Mouse (Mus musculus) forebrain, embryonic 15.5 days (tissue): ENCODE results near the gene Hist1h2ab. TPM values are rescaled to one million over a fixed set of nuclear protein-coding genes. Genes with fewer than 3 reads are reported as not detected.
"Not testable (repeated sequence)": the region's sequence is repeated elsewhere in the genome, so short reads cannot be mapped to it uniquely, and the experiment has no call there.

Source experiments
- ATAC-seq: fragments of 200-750 bp; cut with Nextera tagmentation; replicated peaks from 2 replicates; pipeline ENCODE4 v1.8.0; 2017; ENCODE audit warnings: mild to moderate bottlenecking, moderate TSS enrichment, moderate library complexity
- H3K27ac ChIP-seq: fragments of 300-500 bp; sonication (generic); replicated peaks from 2 replicates; pipeline ENCODE4 v1.5.1; 2015; ENCODE audit warnings: mild to moderate bottlenecking, inconsistent platforms
- H3K27me3 ChIP-seq: fragments of 300-500 bp; sonication (generic); 2 replicates; pipeline ENCODE4 v1.6.1; 2015; ENCODE audit warnings: inconsistent platforms
- H3K36me3 ChIP-seq: fragments of 300-500 bp; sonication (generic); 2 replicates; pipeline ENCODE4 v1.6.1; 2015; ENCODE audit warnings: mild to moderate bottlenecking, inconsistent platforms
- H3K4me1 ChIP-seq: fragments of 300-500 bp; sonication (generic); 2 replicates; pipeline ENCODE4 v1.6.1; 2015; ENCODE audit warnings: inconsistent platforms
- H3K4me2 ChIP-seq: fragments of 300-500 bp; sonication (generic); replicated peaks from 2 replicates; pipeline ENCODE4 v1.6.1; 2015; ENCODE audit warnings: mild to moderate bottlenecking, inconsistent platforms
- H3K4me3 ChIP-seq: fragments of 300-500 bp; sonication (generic); 2 replicates; pipeline ENCODE4 v1.5.1; 2015; ENCODE audit warnings: mild to moderate bottlenecking, inconsistent platforms
- H3K9ac ChIP-seq: fragments of 300-500 bp; sonication (generic); replicated peaks from 2 replicates; pipeline ENCODE4 v1.6.1; 2015; ENCODE audit warnings: mild to moderate bottlenecking, inconsistent platforms
- H3K9me3 ChIP-seq: fragments of 300-500 bp; sonication (generic); 2 replicates; pipeline ENCODE4 v1.6.1; 2016; ENCODE audit warnings: inconsistent platforms
- WGBS: fragments of 180-500 bp; shearing (Covaris S2); methylation state at CpG from one replicate; pipeline ENCODE4 v1.1.7; 2015; ENCODE audit warnings: mixed read lengths; 5-methylcytosine and 5-hydroxymethylcytosine counted together
- microRNA-seq: library from miRNA; unstranded; fragments of <30 nt; microRNA quantifications from one replicate; pipeline ENCODE4, GENCODE M21; 2016
- polyA plus RNA-seq: library from polyadenylated mRNA; unstranded; fragments of >200 nt; fragmentation: Nextera tagmentation; extraction: Ambion mirVana; gene quantifications from 2 replicates; pipeline ENCODE4 v1.2.1, GENCODE M21; 2015

Gene Hist1h2ab
- polyA plus RNA-seq, 1 experiment from 2014 or later = 26.0 TPM

DNA sequence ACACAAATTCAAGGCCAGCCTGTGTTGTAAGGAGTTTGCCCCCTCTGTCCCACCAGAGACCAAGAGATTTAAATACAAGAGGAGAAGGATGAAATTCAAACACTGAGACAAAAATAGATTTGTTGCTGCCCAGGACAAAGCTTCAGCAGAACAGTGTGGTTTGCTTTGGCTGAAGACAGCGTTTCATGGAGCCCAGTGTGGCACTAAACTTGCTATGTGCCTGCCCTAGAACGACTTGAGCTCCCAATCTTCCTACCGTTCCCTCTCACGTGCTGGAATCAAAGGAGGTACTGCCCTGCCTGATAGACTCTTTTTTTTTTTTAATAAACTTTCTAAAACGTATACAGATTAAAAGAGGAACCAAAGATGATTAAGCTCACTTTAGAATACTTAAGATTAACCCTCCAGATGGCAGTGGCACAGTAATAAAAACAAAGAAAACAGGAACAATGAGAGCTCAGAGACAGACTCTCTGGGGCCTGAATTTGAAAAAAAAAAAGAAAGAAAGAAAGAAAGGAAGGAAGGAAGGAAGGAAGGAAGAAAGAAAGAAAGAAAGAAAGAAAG is 18.0 kb downstream of the Hist1h2ab start:
- no peaks in the 10 kb centered on the region for H3K9me3 ChIP-seq
- WGBS = 32% methylated on average over 5 of the region's 5 CpGs
- H3K36me3 ChIP-seq = no peaks in the 10 kb centered on the region
- peaks cover 13% of the 10 kb centered on the region for H3K4me1 ChIP-seq
- ATAC-seq = no peak
- H3K4me3 ChIP-seq = no peak overlapping the region
- H3K27me3 ChIP-seq = no peaks in the 10 kb centered on the region
- no peak overlapping the region for H3K27ac ChIP-seq
- no peak overlapping the region for H3K9ac ChIP-seq
- no peak overlapping the region for H3K4me2 ChIP-seq

DNA sequence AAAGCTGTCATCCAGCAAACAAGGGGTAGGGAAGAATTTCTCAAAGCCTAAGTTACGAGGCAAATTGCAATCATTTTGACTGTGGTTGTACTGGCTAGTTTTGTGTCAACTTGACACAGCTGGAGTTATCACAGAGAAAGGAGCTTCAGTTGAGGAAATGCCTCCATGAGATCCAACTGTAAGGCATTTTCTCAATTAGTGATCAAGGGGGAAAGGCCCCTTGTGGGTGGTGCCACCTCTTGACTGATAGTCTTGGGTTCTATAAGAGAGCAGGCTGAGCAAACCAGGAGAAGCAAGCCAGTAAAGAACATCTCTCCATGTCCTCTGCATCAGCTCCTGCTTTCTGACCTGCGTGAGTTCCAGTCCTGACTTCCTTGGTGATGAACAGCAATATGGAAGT is 18.7 kb downstream of the Hist1h2ab start, which contains the start of gene Trim38:
Trim38 (plus strand) TSS at position 301 of the 400 bp plus-strand sequence.
- H3K27ac ChIP-seq, H3K9ac ChIP-seq, H3K4me1 ChIP-seq, H3K36me3 ChIP-seq, H3K4me2 ChIP-seq, H3K4me3 ChIP-seq, ATAC-seq, H3K27me3 ChIP-seq, H3K9me3 ChIP-seq: not testable (repeated sequence)
- WGBS = 81% methylated on average over 2 of the region's 2 CpGs

DNA sequence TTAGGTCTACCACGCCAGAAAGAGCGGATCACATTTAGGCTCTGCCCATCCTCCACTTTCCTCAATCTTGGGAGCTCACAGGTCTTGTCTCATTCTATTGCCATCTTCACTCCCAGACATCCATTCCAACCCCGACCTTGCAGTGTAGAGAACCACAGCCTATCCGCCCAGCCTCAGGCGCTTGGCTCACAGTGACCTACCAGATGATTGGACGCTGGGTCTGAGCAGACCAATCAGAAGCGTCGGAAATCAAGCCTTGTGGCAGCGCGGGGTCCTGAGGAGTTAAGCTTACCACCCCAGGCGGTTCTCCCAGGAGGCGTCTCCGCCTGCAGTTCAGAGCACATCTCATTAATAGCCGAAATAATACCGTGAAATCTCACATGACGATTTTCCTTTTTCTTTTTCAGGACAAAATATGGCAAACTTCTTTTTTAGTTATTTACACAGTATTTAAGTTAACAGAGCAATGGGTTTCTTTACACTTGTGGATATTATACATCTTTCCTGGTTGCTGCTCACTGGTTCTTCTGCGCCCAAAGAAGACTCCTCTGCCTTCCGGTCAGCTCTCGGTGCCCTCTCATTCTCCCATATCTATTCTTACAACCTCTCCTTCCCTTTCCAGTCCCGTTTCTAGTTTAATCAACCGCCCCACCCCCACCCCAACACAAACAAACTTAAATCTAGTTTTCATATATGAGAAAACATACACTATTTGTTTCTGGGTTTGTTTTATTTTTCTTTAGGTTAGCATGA is 21.8 kb downstream of the Hist1h2ab start:
- H3K27me3 ChIP-seq = no peaks in the 10 kb centered on the region
- 0 out of 2 replicates have a peak, but pooled peaks cover 6% of the 10 kb centered on the region for H3K4me1 ChIP-seq
- H3K27ac ChIP-seq = no peak overlapping the region
- peak overlapping the region; percentile 10 for H3K4me3 ChIP-seq
- peak overlapping the region; percentile 32 for H3K4me2 ChIP-seq
- peak; percentile 90 for ATAC-seq
- H3K9me3 ChIP-seq = no peaks in the 10 kb centered on the region
- WGBS = 26% methylated on average over 21 of the region's 21 CpGs
- no peaks in the 10 kb centered on the region for H3K36me3 ChIP-seq
- no peak overlapping the region for H3K9ac ChIP-seq

DNA sequence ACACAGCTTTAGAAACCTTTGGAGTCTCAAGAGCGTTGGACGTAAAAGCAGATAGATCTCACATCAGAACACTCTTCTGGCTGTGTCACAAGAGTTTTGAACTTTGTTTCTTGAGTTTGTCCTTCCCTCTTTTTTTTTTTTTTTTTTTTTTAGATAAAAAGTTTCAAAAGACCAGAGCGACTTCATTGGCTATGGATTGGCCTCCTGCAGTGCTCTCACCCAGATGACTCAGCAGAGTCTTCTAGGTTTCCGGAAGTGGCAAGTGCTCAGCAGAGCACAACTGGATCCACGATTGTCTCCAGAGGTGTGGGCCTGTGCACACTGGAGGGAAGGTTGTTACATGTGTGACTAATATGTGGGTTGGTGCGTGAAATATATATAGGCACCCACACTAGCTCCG is 27.4 kb downstream of the Hist1h2ab start:
- Histone ChIP-seq H3K27me3 (no peaks in the 10 kb centered on the region), H3K9ac (no peak overlapping the region), H3K4me3 (no peak overlapping the region), H3K9me3 (no peaks in the 10 kb centered on the region), H3K4me1 (no peaks in the 10 kb centered on the region), H3K4me2 (no peak overlapping the region), H3K27ac (no peak overlapping the region), H3K36me3 (no peaks in the 10 kb centered on the region)
- 93% methylated on average over 7 of the region's 7 CpGs for WGBS
- no peak for ATAC-seq

DNA sequence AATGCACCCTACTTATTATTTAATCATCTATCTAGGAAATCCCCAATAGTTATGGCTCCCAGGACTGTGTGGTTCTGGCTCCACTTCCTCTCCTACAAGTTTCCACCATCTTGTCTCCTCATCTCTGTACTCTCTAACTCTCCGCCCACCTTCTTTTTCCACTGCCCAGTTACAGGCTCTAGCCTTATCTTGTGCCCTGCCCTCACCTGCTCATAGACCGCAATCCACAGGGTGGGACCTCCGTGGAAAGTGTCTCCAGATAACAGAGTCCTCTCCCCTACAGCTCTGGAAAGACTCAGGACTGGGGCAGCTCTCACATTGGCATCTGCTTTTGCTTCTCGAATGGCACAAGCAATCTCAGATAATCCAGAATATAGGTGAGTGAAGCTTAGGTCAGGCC is 28.1 kb downstream of the Hist1h2ab start:
- no peak overlapping the region for H3K4me3 ChIP-seq
- H3K9me3 ChIP-seq = no peaks in the 10 kb centered on the region
- WGBS = 89% methylated on average over 4 of the region's 4 CpGs
- no peaks in the 10 kb centered on the region for H3K4me1 ChIP-seq
- no peaks in the 10 kb centered on the region for H3K27me3 ChIP-seq
- H3K4me2 ChIP-seq = no peak overlapping the region
- ATAC-seq = no peak
- no peak overlapping the region for H3K27ac ChIP-seq
- no peak overlapping the region for H3K9ac ChIP-seq
- no peaks in the 10 kb centered on the region for H3K36me3 ChIP-seq

DNA sequence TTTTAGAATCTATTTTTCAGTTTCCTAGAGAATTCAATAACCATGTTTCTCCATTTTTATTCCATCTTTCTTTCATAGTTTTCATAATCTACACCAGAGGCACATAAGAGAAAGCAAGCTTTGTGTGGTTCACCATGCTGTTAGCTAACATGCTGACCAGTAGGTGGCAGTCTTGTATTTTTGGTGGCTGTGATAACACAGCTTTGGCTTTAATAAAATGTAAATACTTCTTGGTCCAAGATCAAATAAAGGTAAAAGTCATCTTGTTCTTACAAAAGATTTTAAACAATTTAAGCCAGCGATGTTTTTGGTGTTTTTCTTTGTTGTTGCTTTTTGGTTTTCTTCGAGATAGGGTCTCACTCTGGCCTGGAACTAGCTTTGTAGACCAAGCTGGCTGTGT is 41.6 kb downstream of the Hist1h2ab start:
- H3K4me2 ChIP-seq = no peak overlapping the region
- no peak overlapping the region for H3K27ac ChIP-seq
- no peaks in the 10 kb centered on the region for H3K27me3 ChIP-seq
- WGBS = 38% methylated on average over 2 of the region's 2 CpGs
- no peaks in the 10 kb centered on the region for H3K9me3 ChIP-seq
- peak; percentile 69; the same call in 1 of the 2 replicates for ATAC-seq
- no peak overlapping the region for H3K9ac ChIP-seq
- H3K4me3 ChIP-seq = no peak overlapping the region
- H3K4me1 ChIP-seq = no peaks in the 10 kb centered on the region
- H3K36me3 ChIP-seq = no peaks in the 10 kb centered on the region

DNA sequence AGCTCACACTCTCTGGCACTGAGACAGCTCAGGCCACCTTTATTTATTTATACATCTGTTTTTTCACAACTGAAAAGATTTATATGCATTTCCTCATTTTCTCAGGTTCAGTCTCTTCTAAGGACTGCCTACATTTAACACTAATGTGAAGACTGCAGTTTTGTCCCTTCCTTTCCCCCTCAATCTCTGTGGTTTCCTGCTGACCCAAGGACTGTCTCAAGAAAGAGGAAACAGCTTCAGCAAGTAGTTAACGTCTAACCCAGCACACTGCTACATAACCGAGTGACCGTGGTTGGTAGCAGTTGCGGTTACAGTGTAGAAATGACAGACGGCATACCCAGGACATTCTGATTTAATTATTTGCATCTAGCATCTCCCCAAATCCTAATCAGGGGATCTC is 48.5 kb downstream of the Hist1h2ab start:
- ATAC-seq = no peak
- Histone ChIP-seq H3K27ac (no peak overlapping the region), H3K4me3 (no peak overlapping the region), H3K27me3 (no peaks in the 10 kb centered on the region), H3K4me1 (no peaks in the 10 kb centered on the region), H3K9me3 (no peaks in the 10 kb centered on the region), H3K4me2 (no peak overlapping the region), H3K36me3 (no peaks in the 10 kb centered on the region), H3K9ac (no peak overlapping the region)
- WGBS = 87% methylated on average over 5 of the region's 5 CpGs

Small RNA genes within 50 kb of the gene (microRNA-seq; reads per million reads assigned to microRNA genes)
- gene Gm44314 (not detected), gene Gm44484 (not detected)

Other genes starting within 250 kb of the Hist1h2ab start
- gene Hist1h4h, start 220.1 kb upstream of the Hist1h2ab start, polyA plus RNA-seq = 4.9 and 6.0 TPM in 2 replicates
- 2.8 and 6.7 TPM in 2 replicates for gene Hist1h2af, start 217.2 kb upstream of the Hist1h2ab start, polyA plus RNA-seq
- 2.7 and 3.4 TPM in 2 replicates for gene Hist1h3g, start 215.7 kb upstream of the Hist1h2ab start, polyA plus RNA-seq
- 0.37 and 0.59 TPM in 2 replicates for gene Hist1h2bh, start 207.7 kb upstream of the Hist1h2ab start, polyA plus RNA-seq
- 0.46 and 0.94 TPM in 2 replicates for gene Hist1h3f, start 207.1 kb upstream of the Hist1h2ab start, polyA plus RNA-seq
- 0.70 and 0.73 TPM in 2 replicates for gene Hist1h4f, start 199.5 kb upstream of the Hist1h2ab start, polyA plus RNA-seq
- 0.23 and 0.25 TPM in 2 replicates for gene Hist1h1d, start 197.9 kb upstream of the Hist1h2ab start, polyA plus RNA-seq
- gene Hist1h3e, start 188.8 kb upstream of the Hist1h2ab start, polyA plus RNA-seq = 2.6 and 2.7 TPM in 2 replicates
- 48.1 and 55.0 TPM in 2 replicates for gene Hist1h2ae, start 179.9 kb upstream of the Hist1h2ab start, polyA plus RNA-seq
- gene Hist1h2bg, start 179.7 kb upstream of the Hist1h2ab start, polyA plus RNA-seq = 4.7 and 5.6 TPM in 2 replicates
- 1.6 and 2.9 TPM in 2 replicates for gene Hist1h2bf, start 176.9 kb upstream of the Hist1h2ab start, polyA plus RNA-seq
- 1.5 and 2.0 TPM in 2 replicates for gene Hist1h2ad, start 176.7 kb upstream of the Hist1h2ab start, polyA plus RNA-seq
- 4.5 and 5.1 TPM in 2 replicates for gene Hist1h3d, start 175.4 kb upstream of the Hist1h2ab start, polyA plus RNA-seq
- gene Hist1h4d, start 169.5 kb upstream of the Hist1h2ab start, polyA plus RNA-seq = 76.0 and 88.6 TPM in 2 replicates
- 1.9 and 2.5 TPM in 2 replicates for gene Hist1h2be, start 130.0 kb upstream of the Hist1h2ab start, polyA plus RNA-seq
- 11.6 and 13.7 TPM in 2 replicates for gene Hist1h1e, start 128.6 kb upstream of the Hist1h2ab start, polyA plus RNA-seq
- gene Hist1h2ac, start 67.2 kb upstream of the Hist1h2ab start, polyA plus RNA-seq = 1.0 and 1.1 TPM in 2 replicates
- 33.7 and 35.6 TPM in 2 replicates for gene Hist1h2bc, start 66.9 kb upstream of the Hist1h2ab start, polyA plus RNA-seq
- 0.20 TPM in 1 of 2 replicates, not detected in the other for gene Hist1h1t, start 55.3 kb upstream of the Hist1h2ab start, polyA plus RNA-seq
- 3.7 and 4.4 TPM in 2 replicates for gene Hist1h4c, start 52.7 kb upstream of the Hist1h2ab start, polyA plus RNA-seq
- 2.0 and 3.4 TPM in 2 replicates for gene Hfe, start 40.3 kb upstream of the Hist1h2ab start, polyA plus RNA-seq
- gene Hist1h1c, start 12.3 kb upstream of the Hist1h2ab start, polyA plus RNA-seq = 22.8 and 24.6 TPM in 2 replicates
- gene Hist1h3c, start 5.5 kb upstream of the Hist1h2ab start, polyA plus RNA-seq = 3.9 and 4.1 TPM in 2 replicates
- gene Hist1h2bb, start 4.4 kb upstream of the Hist1h2ab start, polyA plus RNA-seq = 1.8 and 2.0 TPM in 2 replicates
- 7.9 and 11.7 TPM in 2 replicates for gene Hist1h3b, start 1.1 kb downstream of the Hist1h2ab start, polyA plus RNA-seq
- 2.8 and 3.8 TPM in 2 replicates for gene Hist1h4b, start 5.9 kb downstream of the Hist1h2ab start, polyA plus RNA-seq
- 0.38 TPM in 1 of 2 replicates, not detected in the other for gene Hist1h4a, start 10.1 kb downstream of the Hist1h2ab start, polyA plus RNA-seq
- 2.7 and 3.2 TPM in 2 replicates for gene Hist1h3a, start 11.3 kb downstream of the Hist1h2ab start, polyA plus RNA-seq
- gene Hist1h1a, start 12.5 kb downstream of the Hist1h2ab start, polyA plus RNA-seq = 1.5 TPM in 2 replicates
- gene Trim38, start 18.8 kb downstream of the Hist1h2ab start, polyA plus RNA-seq = 0.11 TPM in 1 of 2 replicates, not detected in the other
- not detected in 2 replicates for gene Slc17a2, start 55.9 kb downstream of the Hist1h2ab start, polyA plus RNA-seq
- gene Slc17a3, start 88.3 kb downstream of the Hist1h2ab start, polyA plus RNA-seq = 0.04 TPM in 1 of 2 replicates, not detected in the other
- gene Slc17a1, start 116.6 kb downstream of the Hist1h2ab start, polyA plus RNA-seq = not detected in 2 replicates
- not detected in 2 replicates for gene Slc17a4, start 163.9 kb downstream of the Hist1h2ab start, polyA plus RNA-seq
- not detected in 2 replicates for gene Hist1h2ba, start 183.0 kb downstream of the Hist1h2ab start, polyA plus RNA-seq
- not detected in 2 replicates for gene Hist1h2aa, start 183.3 kb downstream of the Hist1h2ab start, polyA plus RNA-seq
- 1.6 and 3.9 TPM in 2 replicates for gene Scgn, start 240.1 kb downstream of the Hist1h2ab start, polyA plus RNA-seq